Mouse (Mus musculus) CH12.LX (cell line): ENCODE measurements at regions not wholly inside any gene's neighbourhood (a gene's known extent, or its start where the extent isn't known, plus 50 kb on each side); places are given as distances from the start of the nearest gene placed in this dataset.

Experiments
- DNase-seq: peaks from one replicate; pipeline ENCODE4 v3.0.0-alpha.2; 2013; ENCODE audit errors: extremely low read depth
- H3K27ac ChIP-seq: 2 replicates; pipeline ENCODE4 v1.5.1; 2012; ENCODE audit warnings: low read depth, mild to moderate bottlenecking, control low read depth, moderate library complexity; ENCODE audit not compliant: insufficient read depth
- H3K27me3 ChIP-seq: replicated peaks from 2 replicates; pipeline ENCODE3; 2012; ENCODE audit warnings: inconsistent platforms
- H3K36me3 ChIP-seq, 2 experiments: replicated peaks in 1 of 2; 2 replicates each; pipeline versions ENCODE3 to v1.6.1; 2012; ENCODE audit warnings: inconsistent platforms in 1 of 2, low read length in 1 of 2, mild to moderate bottlenecking in 1 of 2, mixed read lengths in 1 of 2, moderate library complexity in 1 of 2; ENCODE audit not compliant: control insufficient read depth in 1 of 2, insufficient read depth in 1 of 2
- H3K4me1 ChIP-seq, 2 experiments: 2 replicates each; pipeline ENCODE4 v1.6.1; 2012; ENCODE audit warnings: inconsistent platforms in 1 of 2, moderate library complexity in 1 of 2; ENCODE audit not compliant: insufficient read depth in 2 of 2, control insufficient read depth in 1 of 2
- H3K4me2 ChIP-seq: 2 replicates; pipeline ENCODE4 v1.6.1; 2012; ENCODE audit warnings: low read depth, mild to moderate bottlenecking, control low read depth; ENCODE audit not compliant: poor library complexity, insufficient read depth, severe bottlenecking
- H3K4me3 ChIP-seq, 3 experiments: fragments of 150-350 bp in 1 of 3; sonication (generic) in 1 of 3; replicated peaks in 1 of 3; 2 replicates each; pipeline versions ENCODE3 to v1.5.1; 2011 to 2012; ENCODE audit warnings: low read depth in 2 of 3, low read length in 2 of 3, mild to moderate bottlenecking in 2 of 3, moderate library complexity in 2 of 3, control low read depth in 1 of 3, improper control_type of control experiment in 1 of 3, inconsistent platforms in 1 of 3, mixed read lengths in 1 of 3; ENCODE audit not compliant: poor library complexity in 1 of 3
- H3K79me2 ChIP-seq: replicated peaks from 2 replicates; pipeline ENCODE4 v1.6.1; 2012; ENCODE audit warnings: mild to moderate bottlenecking, moderate library complexity; ENCODE audit not compliant: control insufficient read depth, poor library complexity, insufficient read depth, severe bottlenecking; ENCODE audit errors: extremely low read depth
- H3K9ac ChIP-seq: 2 replicates; pipeline ENCODE4 v1.6.1; 2012; ENCODE audit warnings: low read depth, mild to moderate bottlenecking, control low read depth, moderate library complexity; ENCODE audit not compliant: insufficient read depth
- H3K9me3 ChIP-seq: replicated peaks from 2 replicates; pipeline ENCODE3; 2012; ENCODE audit warnings: low read length, inconsistent platforms, mixed read lengths
- CHD1 ChIP-seq: IDR thresholded peaks from 2 replicates; pipeline ENCODE4 v1.6.1; 2012; ENCODE audit warnings: low read depth, low read length, improper control_type of control experiment, inconsistent platforms
- CHD2 ChIP-seq: IDR thresholded peaks from 2 replicates; pipeline ENCODE4 v1.6.1; 2011; ENCODE audit warnings: low read length, improper control_type of control experiment
- CTCF ChIP-seq, 2 experiments: IDR thresholded peaks in 1 of 2; conservative IDR thresholded peaks in 1 of 2; 2 replicates each; pipeline ENCODE4 v1.5.1; 2011 to 2012; ENCODE audit warnings: low read depth in 2 of 2, low read length in 2 of 2, improper control_type of control experiment in 1 of 2, inconsistent platforms in 1 of 2, mild to moderate bottlenecking in 1 of 2, moderate library complexity in 1 of 2
- E2F4 ChIP-seq: IDR thresholded peaks from 2 replicates; pipeline ENCODE4 v1.6.1; 2011; ENCODE audit warnings: low read depth, low read length, improper control_type of control experiment; ENCODE audit not compliant: insufficient replicate concordance
- ELF1 ChIP-seq: IDR thresholded peaks from 2 replicates; pipeline ENCODE4 v1.6.1; 2014; ENCODE audit warnings: low read depth, mild to moderate bottlenecking, inconsistent platforms, low read length, improper control_type of control experiment
- EP300 ChIP-seq: IDR thresholded peaks from 2 replicates; pipeline ENCODE4 v1.6.1; 2011; ENCODE audit warnings: low read length, improper control_type of control experiment
- GABPA ChIP-seq: IDR thresholded peaks from 2 replicates; pipeline ENCODE4 v1.6.1; 2012; ENCODE audit warnings: low read depth, low read length, improper control_type of control experiment, inconsistent platforms; ENCODE audit not compliant: insufficient replicate concordance
- HCFC1 ChIP-seq: IDR thresholded peaks from 2 replicates; pipeline ENCODE4 v1.6.1; 2012; ENCODE audit warnings: low read depth, mild to moderate bottlenecking, inconsistent platforms, low read length, improper control_type of control experiment
- IRF4 ChIP-seq: IDR thresholded peaks from 2 replicates; pipeline ENCODE4 v1.6.1; 2014; ENCODE audit warnings: low read depth, mild to moderate bottlenecking, inconsistent platforms, low read length, improper control_type of control experiment
- JUN ChIP-seq: IDR thresholded peaks from 2 replicates; pipeline ENCODE4 v1.6.1; 2011; ENCODE audit warnings: low read depth, mild to moderate bottlenecking, low read length, improper control_type of control experiment, moderate library complexity; ENCODE audit not compliant: insufficient read depth
- JUND ChIP-seq: conservative IDR thresholded peaks from 2 replicates; pipeline ENCODE4 v1.6.1; 2011; ENCODE audit warnings: low read depth, low read length, improper control_type of control experiment
- MAFK ChIP-seq: IDR thresholded peaks from 2 replicates; pipeline ENCODE4 v1.6.1; 2011; ENCODE audit warnings: low read length, improper control_type of control experiment; ENCODE audit not compliant: insufficient replicate concordance
- MAX ChIP-seq: IDR thresholded peaks from 2 replicates; pipeline ENCODE4 v1.6.1; 2011; ENCODE audit warnings: low read length, improper control_type of control experiment
- MAZ ChIP-seq: IDR thresholded peaks from 2 replicates; pipeline ENCODE4 v1.6.1; 2012; ENCODE audit warnings: low read depth, mild to moderate bottlenecking, inconsistent platforms, low read length, improper control_type of control experiment, moderate library complexity
- MEF2A ChIP-seq: IDR thresholded peaks from 2 replicates; pipeline ENCODE4 v1.6.1; 2014; ENCODE audit warnings: low read depth, mild to moderate bottlenecking, inconsistent platforms, low read length, improper control_type of control experiment, borderline replicate concordance
- MXI1 ChIP-seq: IDR thresholded peaks from 2 replicates; pipeline ENCODE4 v1.6.1; 2011; ENCODE audit warnings: mild to moderate bottlenecking, low read depth, low read length, improper control_type of control experiment
- MYC ChIP-seq: IDR thresholded peaks from 2 replicates; pipeline ENCODE4 v1.6.1; 2011; ENCODE audit warnings: low read depth, mild to moderate bottlenecking, improper control_type of control experiment, low read length
- NELFE ChIP-seq: IDR thresholded peaks from 2 replicates; pipeline ENCODE4 v1.6.1; 2011; ENCODE audit warnings: low read depth, low read length, improper control_type of control experiment
- NRF1 ChIP-seq: IDR thresholded peaks from 2 replicates; pipeline ENCODE4 v1.6.1; 2014; ENCODE audit warnings: low read depth, mild to moderate bottlenecking, inconsistent platforms, low read length, improper control_type of control experiment, moderate library complexity
- PAX5 ChIP-seq: IDR thresholded peaks from 2 replicates; pipeline ENCODE4 v1.6.1; 2012; ENCODE audit warnings: low read length, inconsistent platforms, mixed read lengths
- POLR2A ChIP-seq: IDR thresholded peaks from 2 replicates; pipeline ENCODE4 v1.6.1; 2011; ENCODE audit warnings: low read depth, mild to moderate bottlenecking, improper control_type of control experiment, low read length
- RAD21 ChIP-seq: IDR thresholded peaks from 2 replicates; pipeline ENCODE4 v1.6.1; 2011; ENCODE audit warnings: low read depth, mild to moderate bottlenecking, low read length, improper control_type of control experiment, moderate library complexity
- RCOR1 ChIP-seq: conservative IDR thresholded peaks from 2 replicates; pipeline ENCODE4 v1.6.1; 2012; ENCODE audit warnings: low read depth, mild to moderate bottlenecking, inconsistent platforms, low read length, improper control_type of control experiment
- TBP ChIP-seq: conservative IDR thresholded peaks from 2 replicates; pipeline ENCODE4 v1.6.1; 2011; ENCODE audit warnings: low read depth, low read length, improper control_type of control experiment
- TCF12 ChIP-seq: IDR thresholded peaks from 2 replicates; pipeline ENCODE4 v1.6.1; 2014; ENCODE audit warnings: low read depth, mild to moderate bottlenecking, inconsistent platforms, low read length, improper control_type of control experiment
- UBTF ChIP-seq: IDR thresholded peaks from 2 replicates; pipeline ENCODE4 v1.6.1; 2012; ENCODE audit warnings: low read depth, mild to moderate bottlenecking, inconsistent platforms, low read length, improper control_type of control experiment, moderate library complexity
- USF1 ChIP-seq: IDR thresholded peaks from 2 replicates; pipeline ENCODE4 v1.6.1; 2014; ENCODE audit warnings: low read depth, mild to moderate bottlenecking, inconsistent platforms, low read length, improper control_type of control experiment
- USF2 ChIP-seq: conservative IDR thresholded peaks from 2 replicates; pipeline ENCODE4 v1.6.1; 2011; ENCODE audit warnings: low read depth, low read length, improper control_type of control experiment
- ZC3H11A ChIP-seq: IDR thresholded peaks from 2 replicates; pipeline ENCODE4 v1.6.1; 2012; ENCODE audit warnings: low read depth, mild to moderate bottlenecking, inconsistent platforms, low read length, improper control_type of control experiment
- ZKSCAN1 ChIP-seq: IDR thresholded peaks from 2 replicates; pipeline ENCODE4 v1.6.1; 2012; ENCODE audit warnings: low read depth, inconsistent platforms, low read length, improper control_type of control experiment, borderline replicate concordance
- ZNF384 ChIP-seq: IDR thresholded peaks from 2 replicates; pipeline ENCODE4 v1.6.1; 2012; ENCODE audit warnings: low read depth, low read length, improper control_type of control experiment, inconsistent platforms
- dilution Hi-C: fragments of 300-500 bp; cut with MboI; formaldehyde crosslinking; loops from 2 replicates; pipeline ENCODE4 v1.14.3; 2020; ENCODE audit warnings: low sequenced_read_pairs; ENCODE audit not compliant: extremely low pct_unique_long_range_greater_than_20kb, extremely low pct_ligation_motif_present
- in situ Hi-C: fragments of 300-500 bp; cut with MboI; formaldehyde crosslinking; loops from 3 replicates; pipeline ENCODE4 v1.14.3; 2019; ENCODE audit warnings: low sequenced_read_pairs, low pct_ligation_motif_present, low pct_unique_long_range_greater_than_20kb, mixed read lengths

- H3K4me1 ChIP-seq: peaks cover 10 to 16% of the 10 kb centered on the region in 2 experiments
- no peak overlapping the region for H3K9ac ChIP-seq
- no peak overlapping the region for H3K27ac ChIP-seq
- no peak overlapping the region for H3K4me3 ChIP-seq
- dilution Hi-C loops (no loop called here), in situ Hi-C loops (no loop called here)
- H3K27me3 ChIP-seq: no peaks in the 10 kb centered on the region
- no peaks in the 10 kb centered on the region for H3K36me3 ChIP-seq
- H3K79me2 ChIP-seq: no peaks in the 10 kb centered on the region
- H3K4me2 ChIP-seq: no peak overlapping the region
- no peak for TF ChIP-seq ELF1
- TF ChIP-seq MEF2A: no peak
- TF ChIP-seq GABPA: no peak
- no peak for TF ChIP-seq EP300
- TF ChIP-seq PAX5: no peak
- no peak for TF ChIP-seq HCFC1
- no peak for TF ChIP-seq TBP
- no peak for TF ChIP-seq ZKSCAN1
- no peak for TF ChIP-seq RCOR1
- no peak for TF ChIP-seq MAX
- TF ChIP-seq CHD2: no peak
- TF ChIP-seq USF1: no peak
- no peak for TF ChIP-seq MAFK
- no peak for TF ChIP-seq CHD1
- H3K9me3 ChIP-seq: no peaks in the 10 kb centered on the region
- DNase-seq: no peak
These were observed 267.8 kb upstream of the Atp2b1 start for GRCm38 (mm10) chr10:98646311-98646999.

- dilution Hi-C loops (no loop called here), in situ Hi-C loops (no loop called here)
- peak; percentile 79 for DNase-seq
- Histone ChIP-seq H3K4me2 (peak overlapping the region; percentile 36; the same call in 1 of the 2 replicates), H3K4me3 (peak overlapping the region in 1 of 3 experiments; percentile 29), H3K4me1 (peaks cover 10 to 16% of the 10 kb centered on the region in 2 experiments), H3K27me3 (no peaks in the 10 kb centered on the region), H3K36me3 (no peaks in the 10 kb centered on the region), H3K9ac (no peak overlapping the region), H3K9me3 (no peaks in the 10 kb centered on the region), H3K27ac (no peak overlapping the region), H3K79me2 (no peaks in the 10 kb centered on the region)
- 0 out of 2 replicates have a peak, but pooled peaks have one; percentile 33 for TF ChIP-seq MXI1
- TF ChIP-seq TBP: no peak
- TF ChIP-seq HCFC1: no peak
- TF ChIP-seq MEF2A: peak; percentile 53
- no peak; the same call in 1 of the 2 replicates for TF ChIP-seq RAD21
- no peak for TF ChIP-seq CTCF (conservative IDR thresholded peaks at IDR 0.05 in 1 of 2, IDR thresholded peaks at IDR 0.05 in 1 of 2; ENCODE audit: low read depth in 2 of 2, low read length in 2 of 2)
- TF ChIP-seq PAX5: no peak
- TF ChIP-seq IRF4: no peak
- no peak for TF ChIP-seq USF1
- TF ChIP-seq UBTF: no peak
- TF ChIP-seq MAZ: no peak
- TF ChIP-seq POLR2A: no peak
- no peak for TF ChIP-seq RCOR1
- TF ChIP-seq USF2: no peak
- no peak for TF ChIP-seq NELFE
- TF ChIP-seq MAX: no peak
- no peak for TF ChIP-seq ZC3H11A
- TF ChIP-seq CHD1: 0 out of 2 replicates have a peak, but pooled peaks have one; percentile 50
- TF ChIP-seq MYC: peak; percentile 67; the same call in 1 of the 2 replicates
- no peak for TF ChIP-seq ZKSCAN1
- TF ChIP-seq TCF12: peak; percentile 38; the same call in 1 of the 2 replicates
- TF ChIP-seq E2F4: no peak
- no peak for TF ChIP-seq ELF1
- no peak for TF ChIP-seq NRF1
- no peak for TF ChIP-seq ZNF384
- no peak for TF ChIP-seq JUND
- no peak for TF ChIP-seq JUN
These were observed 265.4 kb upstream of the Atp2b1 start for GRCm38 (mm10) chr10:98648710-98649245.
